Mouse (Mus musculus): ENCODE measurements at regions not wholly inside any gene's neighbourhood (a gene's known extent, or its start where the extent isn't known, plus 50 kb on each side); places are given as distances from the start of the nearest gene placed in this dataset.
"Not testable (repeated sequence)": the region's sequence is repeated elsewhere in the genome, so short reads cannot be mapped to it uniquely, and the experiment has no call there.

DNA sequence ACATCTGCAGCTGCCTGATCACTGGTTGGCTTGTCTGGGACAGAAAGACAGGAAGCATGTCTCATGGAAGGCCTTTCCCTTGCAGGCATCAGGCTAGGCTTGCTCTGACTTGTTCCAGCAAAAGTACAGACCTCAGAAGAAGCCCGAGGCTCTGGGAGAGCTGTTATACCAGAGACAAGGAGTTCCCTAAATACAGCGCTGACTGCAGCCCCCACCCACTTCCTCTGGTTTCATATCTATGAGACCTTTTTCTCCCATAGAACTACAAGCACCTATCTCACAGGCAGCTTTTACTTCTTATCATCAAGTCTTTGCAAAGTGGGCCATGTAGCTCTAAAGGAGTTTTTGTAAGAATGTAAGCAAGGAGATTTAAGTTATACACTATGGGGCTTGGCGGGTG, 312.2 kb upstream of the Vmn1r3 start:
- DNase-seq (ENCODE audit: low spot score in 2 of 2), result not testable (repeated sequence)

DNA sequence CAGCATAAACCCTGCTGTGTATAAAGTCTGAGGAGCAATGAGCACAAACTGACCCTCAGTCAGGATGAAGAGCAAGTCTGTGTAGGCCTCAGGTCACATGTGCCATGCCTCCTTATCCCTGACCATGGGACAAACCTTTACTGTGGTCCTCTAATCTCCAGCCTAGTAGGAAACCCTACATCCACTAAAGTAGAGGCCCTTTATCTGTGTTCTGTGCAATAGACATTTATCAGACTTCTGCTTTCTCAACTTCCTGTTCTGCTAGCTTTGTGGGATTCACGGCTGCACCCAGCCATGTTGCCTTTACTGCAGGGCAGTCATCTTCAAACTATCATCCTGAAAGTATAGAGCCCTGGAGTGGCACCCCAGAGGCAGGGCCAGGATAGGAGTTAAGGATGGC, 310.8 kb upstream of the Vmn1r3 start:
- DNase-seq (ENCODE audit: low spot score in 2 of 2), result not testable (repeated sequence)

DNA sequence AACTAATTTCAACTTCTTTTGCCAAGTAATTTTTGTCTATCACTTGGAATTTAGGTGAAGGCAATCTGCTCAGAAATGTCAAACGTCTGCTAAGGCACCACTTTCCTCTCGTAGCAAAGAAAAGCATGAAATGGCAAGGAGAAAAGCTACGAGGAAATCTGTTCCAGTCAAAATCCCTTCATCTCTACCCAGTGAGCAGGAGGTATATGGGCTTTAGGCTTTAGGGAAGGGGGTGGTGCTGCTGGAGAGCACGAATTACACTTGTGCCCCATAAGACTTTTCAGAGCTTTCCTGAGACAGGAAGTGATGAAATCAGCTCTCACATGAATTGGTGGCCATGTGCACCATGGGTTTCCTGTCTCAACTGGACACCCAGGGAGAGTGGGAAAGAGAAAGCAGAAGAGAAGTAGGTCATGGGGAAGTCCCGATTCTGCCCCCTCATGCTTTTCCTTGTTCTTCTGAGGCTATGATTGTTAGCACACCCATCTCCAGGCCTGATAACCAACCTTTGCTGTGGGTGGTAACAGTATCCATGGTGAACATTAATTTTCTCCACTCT, 309.0 kb upstream of the Vmn1r3 start:
- not testable (repeated sequence) for DNase-seq (ENCODE audit: low spot score in 2 of 2)

DNA sequence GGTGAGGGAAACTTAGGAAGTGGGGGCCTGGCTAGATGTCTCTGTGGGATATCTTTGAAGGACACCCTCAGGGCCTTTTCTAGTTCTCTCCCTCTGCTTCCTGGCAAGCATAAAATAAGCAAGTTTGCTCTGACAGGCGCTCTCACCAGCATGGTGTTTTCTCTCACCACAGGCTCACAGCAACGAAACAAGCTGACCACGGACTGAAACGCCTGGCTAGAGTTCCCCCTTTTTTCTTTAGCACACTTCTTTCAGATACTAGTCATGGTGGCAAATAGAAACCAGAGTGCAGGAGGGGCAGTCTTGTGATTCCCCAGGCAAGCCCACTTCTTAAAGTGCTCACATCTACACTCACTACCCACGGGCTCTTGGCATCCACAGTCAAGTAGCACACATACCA, 305.7 kb upstream of the Vmn1r3 start:
- DNase-seq (ENCODE audit: low spot score in 2 of 2), result not testable (repeated sequence)

DNA sequence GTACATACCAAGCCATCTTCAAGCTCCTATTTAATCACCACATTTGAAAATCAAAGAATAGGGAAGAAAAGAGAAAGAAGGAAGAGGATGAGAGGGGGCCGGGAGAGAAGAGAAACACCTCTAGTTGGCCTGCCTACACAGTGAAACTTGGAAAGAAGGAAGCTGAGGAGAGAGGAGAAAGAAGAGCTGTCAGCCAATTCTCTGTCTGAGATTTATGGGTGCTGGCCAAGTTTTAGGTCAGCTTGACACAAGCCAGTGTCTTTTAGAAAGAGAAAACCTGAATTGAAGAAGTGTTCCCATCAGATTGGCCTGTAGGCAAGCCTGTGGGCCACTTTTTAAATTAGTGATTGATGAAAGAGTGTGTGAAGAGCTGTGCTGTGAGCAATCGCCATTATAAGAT, 296.9 kb upstream of the Vmn1r3 start:
- peak in 1 of 2 experiments; percentile 19 for DNase-seq (ENCODE audit: low spot score in 2 of 2)

DNA sequence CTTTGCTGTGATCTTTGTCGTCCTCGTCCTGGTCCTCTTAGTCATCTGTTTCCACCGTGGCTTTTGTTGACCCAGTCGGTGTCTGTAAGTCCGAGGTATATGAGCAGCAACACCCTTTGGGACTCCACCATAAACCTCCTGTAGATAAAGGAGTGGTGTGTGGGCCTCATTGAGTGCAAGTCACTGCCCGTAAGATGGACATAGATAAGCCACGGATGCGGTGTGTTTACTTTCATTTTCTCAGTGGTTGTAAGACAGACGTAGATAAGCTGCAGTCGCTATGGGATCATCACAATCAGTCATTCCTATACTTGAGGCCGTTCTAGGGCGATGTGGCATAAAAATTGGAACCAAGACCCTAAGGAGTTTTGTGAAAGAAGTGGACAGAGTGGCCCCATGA, 271.6 kb upstream of the Vmn1r3 start:
- DNase-seq (ENCODE audit: low spot score in 2 of 2), result no peak

DNA sequence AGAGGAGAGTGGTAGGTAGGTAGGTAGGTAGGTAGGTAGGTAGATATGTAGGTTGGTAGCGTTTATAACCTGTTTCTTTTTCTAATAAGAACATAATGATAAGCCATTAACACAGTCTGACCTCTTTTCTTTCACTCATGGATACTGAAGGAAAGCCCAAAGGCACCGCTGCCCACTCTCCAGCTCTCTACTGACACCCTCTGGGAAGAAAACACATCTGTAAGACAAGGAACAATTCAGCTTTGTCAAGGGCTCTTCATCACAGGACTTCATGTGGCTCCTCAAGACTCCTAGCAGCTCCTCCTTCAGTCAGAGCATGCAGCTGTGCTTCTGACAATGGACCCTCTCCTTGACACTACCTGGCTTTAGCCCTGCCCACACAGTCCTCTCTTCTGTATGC, 252.2 kb upstream of the Vmn1r3 start:
- DNase-seq (ENCODE audit: low spot score in 2 of 2), result not testable (repeated sequence)

DNA sequence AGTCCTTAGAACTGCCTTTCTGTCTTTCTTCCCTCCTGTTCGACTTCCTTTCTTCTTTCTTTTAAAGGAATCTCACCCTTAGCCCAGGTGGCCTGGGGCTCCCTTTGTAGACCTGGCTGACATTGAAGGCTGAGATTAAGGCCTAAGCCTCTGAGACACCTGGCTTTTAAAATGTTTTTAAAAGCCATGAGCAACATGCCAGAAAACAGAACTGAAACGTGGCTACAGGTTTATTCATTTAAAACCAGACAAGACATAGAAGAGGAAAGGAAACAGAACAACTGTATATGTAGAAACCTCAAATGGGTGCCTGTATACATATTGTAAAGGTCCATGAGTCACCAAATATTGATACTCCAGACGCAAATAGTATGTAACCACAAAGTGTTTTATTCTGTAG, 242.8 kb upstream of the Vmn1r3 start:
- no peak for DNase-seq (ENCODE audit: low spot score in 2 of 2)

DNA sequence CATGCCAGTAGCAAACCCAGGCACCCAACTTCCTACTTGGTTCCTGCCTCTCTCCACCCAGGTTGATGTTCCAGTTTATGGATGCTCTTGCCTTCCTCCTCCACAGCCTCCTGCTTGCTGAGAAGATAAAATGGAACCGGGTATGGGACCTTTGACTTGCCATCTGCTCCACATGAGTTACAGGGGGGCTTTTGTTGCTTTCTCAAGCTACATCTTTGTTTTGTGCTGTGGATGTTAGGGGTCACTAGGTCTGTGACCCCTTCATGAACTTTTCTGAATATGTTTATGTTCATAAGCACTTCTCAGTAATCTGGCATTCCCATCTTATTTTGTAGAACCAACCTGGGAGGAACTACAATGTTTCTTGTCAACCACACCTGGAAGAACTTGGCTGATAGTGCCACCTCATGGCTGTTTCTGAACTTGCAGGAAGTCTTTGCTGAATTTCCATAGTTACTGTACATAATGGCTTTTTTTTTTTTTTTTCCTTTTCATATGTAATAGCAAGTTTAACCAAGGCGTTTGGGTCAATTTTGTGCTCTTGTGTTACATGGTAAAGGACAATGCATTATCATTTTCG, 234.9 kb upstream of the Vmn1r3 start:
- DNase-seq (ENCODE audit: low spot score in 2 of 2), result peak; percentile 31 to 38

DNA sequence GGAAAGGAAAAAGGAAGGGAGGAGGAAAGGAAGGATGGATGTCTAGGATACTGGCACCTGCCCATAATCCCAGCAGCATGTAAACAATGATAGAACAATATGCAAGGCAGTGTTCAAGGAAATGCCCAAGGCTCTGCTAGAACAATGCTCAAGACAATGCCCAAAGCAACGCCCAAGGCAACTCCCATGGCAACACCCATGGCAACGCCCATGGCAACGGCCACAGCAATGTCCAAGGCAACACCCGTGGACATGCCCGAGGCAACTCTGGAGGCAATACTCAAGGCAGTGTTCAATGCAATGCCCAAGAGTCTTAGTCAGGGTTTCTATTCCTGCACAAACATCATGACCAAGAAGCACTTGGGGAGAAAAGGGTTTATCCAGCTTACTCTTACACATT, 231.5 kb upstream of the Vmn1r3 start:
- DNase-seq (ENCODE audit: low spot score in 2 of 2), result no peak

DNA sequence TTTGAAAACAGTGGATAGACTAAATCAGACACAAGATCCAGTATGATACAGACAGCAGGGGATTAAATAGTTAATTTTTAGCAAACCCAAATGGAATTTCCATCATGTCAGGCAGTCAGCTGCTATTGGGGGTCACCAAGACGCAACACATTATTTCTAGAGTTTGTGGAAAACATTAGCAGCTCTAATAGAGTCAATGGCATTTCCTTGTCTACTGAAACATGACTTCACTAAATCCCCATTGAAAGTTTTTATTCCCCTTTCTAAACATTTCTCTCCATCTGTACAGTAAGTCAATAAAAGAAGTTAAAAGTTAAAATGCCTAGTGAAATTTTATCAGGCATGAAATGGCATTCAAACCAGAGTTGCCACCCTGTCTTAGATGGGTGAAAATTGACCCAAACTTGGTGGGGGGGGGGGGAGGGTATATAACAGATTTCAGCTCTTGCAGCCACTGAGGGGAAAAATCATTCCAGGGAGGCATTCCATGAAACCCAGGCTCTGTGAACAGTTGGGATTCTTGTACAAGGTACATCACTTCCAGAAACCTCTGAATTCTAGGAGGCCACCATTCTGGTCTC, 229.4 kb upstream of the Vmn1r3 start:
- not testable (repeated sequence) for DNase-seq (ENCODE audit: low spot score in 2 of 2)

DNA sequence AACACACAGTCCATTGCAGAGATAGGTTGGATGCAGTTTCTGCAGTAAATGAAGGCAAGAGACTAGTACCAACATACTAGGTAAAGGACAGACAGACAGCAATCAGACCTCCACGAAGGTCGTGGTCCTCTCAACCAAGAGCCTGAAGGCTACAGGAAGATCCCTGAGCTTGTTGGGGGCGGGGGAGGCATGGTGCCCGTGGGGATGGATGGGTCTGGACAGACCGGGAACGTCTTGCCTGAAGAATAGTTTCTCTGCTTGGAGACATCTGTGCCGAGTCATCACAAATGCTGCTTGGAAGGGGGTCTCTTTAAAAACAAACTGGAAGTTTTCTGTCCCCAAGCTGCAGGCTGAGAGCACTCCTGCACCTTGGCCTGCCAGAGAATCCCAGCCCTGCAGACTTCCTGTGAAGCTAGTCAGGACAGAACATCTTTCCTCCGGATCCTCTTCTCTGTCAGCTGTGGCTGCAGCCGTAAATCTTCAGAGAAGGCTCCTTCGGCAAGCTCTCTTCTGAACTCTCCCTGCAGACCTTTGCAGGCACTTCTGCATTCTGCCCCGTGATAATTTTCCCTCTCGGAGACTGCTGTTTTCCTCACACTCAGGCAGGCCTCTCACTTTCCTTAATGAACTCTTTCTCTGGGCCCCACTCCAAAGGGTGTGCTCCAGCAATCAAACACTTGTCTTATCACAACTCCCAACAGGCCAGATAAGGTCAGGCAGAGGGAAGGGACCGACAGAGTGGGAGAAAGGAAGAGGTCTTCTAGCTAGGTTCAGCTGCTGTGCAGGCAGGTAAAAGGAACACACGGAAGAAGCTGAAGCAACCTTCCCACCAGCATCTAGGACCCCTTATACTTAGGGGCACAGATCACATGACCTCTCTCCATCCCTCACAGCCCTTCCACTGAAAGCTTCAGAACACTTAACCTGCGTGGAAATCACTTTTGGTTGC, 228.6 kb upstream of the Vmn1r3 start:
- no peak for DNase-seq (ENCODE audit: low spot score in 2 of 2)

DNA sequence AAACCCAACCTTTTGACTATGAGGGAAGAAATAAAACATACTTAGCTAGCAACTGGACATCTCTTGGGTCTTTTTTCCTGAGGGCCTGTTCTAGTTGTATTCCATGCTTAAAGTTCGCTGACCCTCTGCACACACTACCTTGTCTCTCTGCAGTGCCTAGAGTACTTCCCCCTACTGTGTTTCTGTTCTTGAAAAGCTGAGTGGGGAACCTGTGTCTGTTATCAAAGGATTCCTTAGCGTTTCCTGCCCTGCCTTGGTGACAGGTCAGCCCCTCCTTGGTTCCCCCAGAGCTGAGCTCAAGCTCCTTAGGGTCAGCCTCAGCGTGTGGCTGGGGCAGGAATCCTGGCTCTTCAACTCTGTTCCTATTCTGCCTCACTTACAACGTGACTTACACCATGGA, 227.2 kb upstream of the Vmn1r3 start:
- DNase-seq (ENCODE audit: low spot score in 2 of 2), result not testable (repeated sequence)

DNA sequence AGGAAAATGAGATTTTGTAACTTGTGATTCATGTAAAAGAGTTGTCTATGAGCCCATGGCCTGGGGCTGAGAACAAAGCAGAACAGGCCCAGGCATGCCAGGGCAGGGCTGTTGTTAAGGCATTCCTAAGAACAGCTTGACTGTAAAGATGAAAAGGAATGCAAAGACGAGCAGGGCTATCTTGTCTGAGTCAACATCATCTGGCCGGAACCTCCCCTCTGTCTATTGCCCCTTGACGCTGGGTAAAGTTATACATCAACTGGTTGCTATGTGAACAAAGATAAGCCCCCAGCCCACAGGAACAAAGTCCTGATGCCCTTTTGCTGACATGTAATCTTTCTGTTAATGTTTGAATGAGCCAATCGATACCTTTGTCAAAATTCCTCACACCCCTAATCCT, 217.7 kb upstream of the Vmn1r3 start:
- DNase-seq (ENCODE audit: low spot score in 2 of 2), result not testable (repeated sequence)

DNA sequence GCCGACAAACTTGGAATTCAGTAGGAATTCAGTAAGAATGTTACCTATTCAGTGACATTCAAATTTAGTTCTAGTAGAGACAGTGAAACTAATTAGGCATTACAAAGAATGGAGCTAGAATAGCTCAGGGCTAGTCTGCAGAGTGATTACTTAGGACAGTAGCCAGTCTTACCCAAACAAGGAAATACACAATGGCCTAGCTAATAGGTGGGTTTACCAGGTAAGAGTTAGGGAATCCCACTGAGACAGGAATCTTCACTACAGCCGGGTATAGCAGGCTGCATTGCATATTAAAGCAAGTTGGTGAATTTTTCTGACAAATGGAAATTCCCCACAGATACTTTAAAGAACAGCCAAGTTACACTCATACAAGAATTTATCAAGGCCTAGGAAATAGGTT, 216.6 kb upstream of the Vmn1r3 start:
- not testable (repeated sequence) for DNase-seq (ENCODE audit: low spot score in 2 of 2)

DNA sequence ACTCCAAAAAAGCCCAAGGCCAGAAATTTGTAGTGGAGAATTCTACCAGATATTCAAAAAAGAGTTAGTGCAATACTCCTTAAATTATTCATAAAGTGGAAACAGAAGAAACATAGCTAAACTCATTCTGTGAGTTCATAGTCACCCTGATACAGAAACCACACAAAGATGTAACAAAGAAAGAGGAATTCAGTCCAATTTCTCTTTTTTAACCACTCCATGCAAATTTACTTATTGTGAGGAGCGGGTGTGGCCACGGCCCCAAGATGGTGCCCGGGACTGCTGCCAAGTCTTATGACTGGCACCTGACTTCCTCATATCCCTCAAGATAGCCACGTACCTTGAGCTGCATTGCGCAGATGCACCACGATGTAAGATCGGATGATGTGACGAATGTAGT, 206.4 kb upstream of the Vmn1r3 start:
- DNase-seq (ENCODE audit: low spot score in 2 of 2), result not testable (repeated sequence)

DNA sequence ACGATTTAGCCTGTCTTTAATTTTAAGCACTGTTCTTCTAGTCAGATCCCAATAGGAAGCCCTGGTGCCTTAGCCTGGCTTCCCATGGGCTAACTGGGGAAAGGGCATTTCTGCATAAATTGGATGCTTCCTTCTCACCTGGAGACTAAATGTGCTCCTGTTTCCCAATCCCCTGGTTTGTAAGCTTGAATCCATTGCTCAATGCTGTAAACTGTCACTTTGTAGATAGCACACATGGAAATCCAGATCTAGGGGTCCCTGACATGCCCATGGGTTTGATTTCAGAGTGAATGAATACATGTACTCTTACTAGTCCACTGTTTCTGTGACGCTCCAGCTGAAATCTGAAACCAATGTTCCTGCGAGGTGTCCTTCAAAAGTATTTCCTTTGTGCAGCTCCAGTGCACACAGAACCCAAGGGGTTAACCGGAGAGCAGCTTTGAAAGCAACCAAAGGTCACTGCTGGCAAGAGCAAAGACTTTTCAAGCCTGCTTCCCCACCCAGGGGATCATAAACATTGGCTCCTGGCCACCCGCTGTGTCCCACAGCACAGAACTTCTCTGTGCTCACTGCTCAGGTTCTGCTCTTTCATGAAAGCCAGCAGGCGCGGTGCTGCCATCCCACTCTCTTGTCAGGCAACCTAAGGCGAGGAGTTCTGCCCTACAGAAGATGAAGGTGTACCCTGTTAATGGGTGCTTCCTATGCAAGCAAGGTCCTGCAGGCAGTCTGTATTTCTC, 188.0 kb upstream of the Vmn1r3 start:
- not testable (repeated sequence) for DNase-seq (ENCODE audit: low spot score in 2 of 2)

DNA sequence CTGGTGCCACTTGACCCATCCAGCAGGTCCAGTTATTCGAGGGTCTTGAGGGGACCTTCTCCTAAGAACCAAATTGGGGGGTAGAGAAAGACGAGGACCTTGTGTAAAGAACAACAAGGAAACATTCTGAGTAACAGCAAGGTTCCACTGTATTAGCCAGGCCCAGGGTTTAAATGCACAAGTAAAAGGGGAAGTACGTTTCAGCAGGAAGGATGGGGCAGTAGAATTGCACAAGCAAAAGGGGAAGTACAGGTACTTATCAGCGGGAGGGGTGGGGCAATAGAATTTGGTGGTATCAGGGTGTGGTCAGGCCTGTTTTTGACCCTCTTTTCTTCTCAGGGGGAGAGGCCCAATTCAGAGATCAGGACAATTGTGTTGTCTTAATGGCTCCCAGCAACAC, 182.9 kb upstream of the Vmn1r3 start:
- not testable (repeated sequence) for DNase-seq (ENCODE audit: low spot score in 2 of 2)

DNA sequence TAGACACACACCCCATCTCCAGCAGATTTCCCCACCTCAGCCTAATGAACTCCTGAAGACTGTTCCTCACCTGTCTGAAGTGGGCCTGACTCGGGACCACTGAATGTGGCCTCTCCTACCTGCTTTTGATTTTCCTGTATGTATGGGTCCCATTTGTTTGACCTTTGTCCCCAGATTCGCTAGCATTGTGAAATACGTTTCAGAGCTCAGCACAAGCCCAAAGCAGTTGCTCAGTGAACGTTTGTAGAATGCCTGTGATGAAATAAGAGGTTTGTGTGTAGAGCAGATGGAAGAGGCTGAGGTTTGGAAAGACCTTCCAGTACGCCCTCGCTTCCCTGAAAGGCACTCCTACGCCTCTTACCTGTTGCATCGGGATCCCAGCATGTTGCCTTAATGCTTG, 158.3 kb upstream of the Vmn1r3 start:
- DNase-seq (ENCODE audit: low spot score in 2 of 2), result not testable (repeated sequence)

DNA sequence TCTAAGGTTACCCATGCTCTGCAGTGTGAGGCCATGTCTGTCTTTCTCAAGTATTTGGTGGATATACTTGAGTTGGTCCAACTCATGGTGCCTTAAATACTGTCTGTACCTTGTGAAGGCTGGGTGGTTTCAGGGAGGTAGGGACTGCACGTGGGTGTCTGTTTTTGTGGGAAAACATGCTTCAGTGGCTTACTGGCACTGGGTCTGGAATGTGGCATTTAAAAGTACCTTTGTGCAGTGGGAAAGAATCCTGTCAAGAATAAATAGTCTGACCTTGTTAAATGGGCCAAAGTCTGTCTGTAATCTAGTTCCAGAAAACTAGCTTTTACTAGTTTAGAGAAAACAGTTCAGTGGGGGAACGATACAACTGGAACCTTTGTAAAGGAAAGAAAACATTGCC, 157.5 kb upstream of the Vmn1r3 start:
- not testable (repeated sequence) for DNase-seq (ENCODE audit: low spot score in 2 of 2)

DNA sequence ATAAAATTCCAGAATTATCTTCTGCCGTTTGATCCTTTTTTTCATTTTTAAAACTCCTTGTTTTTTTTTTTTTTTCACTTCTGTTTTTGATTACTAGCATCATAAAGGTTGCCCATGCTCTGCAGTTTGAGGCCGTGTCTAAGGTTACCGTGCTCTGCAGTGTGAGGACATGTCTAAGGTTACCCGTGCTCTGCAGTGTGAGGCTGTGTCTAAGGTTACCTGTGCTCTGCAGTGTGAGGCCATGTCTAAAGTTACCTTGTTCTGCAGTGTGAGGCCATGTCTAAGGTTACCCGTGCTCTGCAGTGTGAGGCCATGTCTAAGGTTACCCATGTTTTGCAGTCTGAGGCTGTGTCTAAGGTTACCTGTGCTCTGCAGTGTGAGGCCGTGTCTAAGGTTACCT, 157.0 kb upstream of the Vmn1r3 start:
- not testable (repeated sequence) for DNase-seq (ENCODE audit: low spot score in 2 of 2)
